Comparison of ENCODE assay signal across 21 mouse cellular contexts in genomic region chr19:5471846-5472245, GRCm38 (mm10). TPM values are rescaled to one million over a fixed set of nuclear protein-coding genes. Genes with fewer than 3 reads are reported as not detected.
A peak's percentile ranks its signal among the peaks of the same experiment; 100 is the strongest.
DNase-seq lines count a peak whose midpoint lies in the region; ATAC-seq and TF ChIP-seq lines count a peak whose summit lies in the region.
"Had no signal": no experiment of that assay in that cellular context is flagged by ENCODE, and none has a peak within 500 bp of the region (broad histone marks: within the 10 kb centered on the region; RNA-seq: fewer than 3 reads in every experiment).

No protein-coding gene starts in this region.

- peak overlapping the region; percentile 72 for H3K27ac ChIP-seq in embryonic fibroblast, embryonic 13.5 days (ENCODE audit: insufficient read depth, low read length)
- H3K27ac ChIP-seq in hindbrain, embryonic 10.5 days: no peak overlapping the region; the same call in 1 of the 2 replicates
- H3K27ac ChIP-seq: embryonic facial prominence, embryonic 12.5 days; forebrain, embryonic 12.5 days; hindbrain, embryonic 15.5 days had no signal

- TF ChIP-seq POLR2A in embryonic fibroblast, embryonic 13.5 days (IDR thresholded peaks at IDR 0.05; ENCODE audit: low read depth, low read length): no peak

- no peaks in the 10 kb centered on the region for H3K4me1 ChIP-seq in embryonic fibroblast, embryonic 13.5 days (ENCODE audit: control insufficient read depth, insufficient read depth, low read length)
- peaks cover 31% of the 10 kb centered on the region for H3K4me1 ChIP-seq in hindbrain, embryonic 10.5 days (replicated peaks)

- peaks cover 17% of the 10 kb centered on the region for H3K36me3 ChIP-seq in hindbrain, embryonic 10.5 days

- CTCF ChIA-PET in Patski (lab: Charles Lee): interaction anchor here (1.1 to 8.1 kb wide), 4 partner anchors 9 to 39 kb away, joined by 3 to 97 read pairs (median 13); partner anchors contain the start of genes Ccdc85b, Cfl1 and Mus81

- peak; percentile 23 for ATAC-seq in Patski
- ATAC-seq: CD4-positive, CD25-positive, alpha-beta regulatory T cell, adult 4 months; forebrain, embryonic 16.5 days; intestine, embryonic 16.5 days had no signal

- 55% methylated on average over 5 of the region's 5 CpGs for WGBS in hindbrain, embryonic 10.5 days

- H3K9me3 ChIP-seq in hindbrain, embryonic 10.5 days: no peaks in the 10 kb centered on the region
- H3K9me3 ChIP-seq: embryonic facial prominence, embryonic 12.5 days; forebrain, embryonic 12.5 days; G1E; heart, embryonic 12.5 days; hindbrain, embryonic 15.5 days had no signal

- no peak overlapping the region for H3K4me3 ChIP-seq in embryonic fibroblast, embryonic 13.5 days (ENCODE audit: insufficient read depth, low read length)
- no peak overlapping the region for H3K4me3 ChIP-seq in hindbrain, embryonic 10.5 days
- H3K4me3 ChIP-seq: embryonic facial prominence, embryonic 12.5 days; forebrain, embryonic 12.5 days; heart, embryonic 12.5 days; hindbrain, embryonic 15.5 days had no signal

- DNase-seq in retina, postnatal 1 day: peak; percentile 26
- DNase-seq in retina, embryonic 14.5 days (ENCODE audit: low spot score): no peak
- DNase-seq in Patski (ENCODE audit: low read depth, low spot score): no peak
- no peak for DNase-seq in thymus, postnatal 36 days
- DNase-seq in hindbrain, embryonic 10.5 days (ENCODE audit: low spot score): no peak
- DNase-seq: adrenal gland, adult 8-10 months; adrenal gland, postnatal 36 days; B cell, adult 2 months; cerebellum, adult 2 months; cerebellum, postnatal 10 days; embryo, embryonic 11 days; gastrocnemius, postnatal 25 days had no signal

- TF ChIP-seq CTCF in Patski (IDR thresholded peaks at IDR 0.05): no peak
- TF ChIP-seq CTCF in embryonic fibroblast, embryonic 13.5 days (IDR thresholded peaks at IDR 0.05; ENCODE audit: borderline replicate concordance, insufficient read depth, low read length): no peak

- in situ Hi-C loops in Patski (cut with MboI; ENCODE audit: low pct_unique_long_range_greater_than_20kb): no loop called here

- POLR2A ChIA-PET in Patski (lab: Charles Lee): interaction anchor here (0.6 to 8.9 kb wide), 5 partner anchors 12 to 108 kb away, joined by 3 to 135 read pairs (median 4); partner anchors contain the start of genes Cfl1, Fibp and Mus81

- no peaks in the 10 kb centered on the region for H3K27me3 ChIP-seq in Patski
- H3K27me3 ChIP-seq in hindbrain, embryonic 10.5 days (ENCODE audit: insufficient read depth, poor library complexity, severe bottlenecking): peaks cover 18% of the 10 kb centered on the region
- H3K27me3 ChIP-seq: embryonic facial prominence, embryonic 12.5 days; forebrain, embryonic 12.5 days; heart, embryonic 12.5 days; hindbrain, embryonic 15.5 days had no signal

RNA-seq across cellular contexts. Expression of gene Efemp2, which starts 1.9 kb away (rescaled TPM):
- polyA plus RNA-seq in Patski (2021): 451 TPM
- polyA plus RNA-seq in embryonic fibroblast, embryonic 13.5 days (2011; ENCODE audit: insufficient read length, low read depth, missing spikeins): 368 and 420 TPM in 2 replicates
- 62.7 and 71.3 TPM in 2 replicates for polyA plus RNA-seq in hindbrain, embryonic 10.5 days (2016; fragmentation: Nextera tagmentation; extraction: Ambion mirVana)

RNA-seq across cellular contexts. Expression of gene Ctsw, which starts 3.5 kb away (rescaled TPM):
- 0.42 TPM for polyA plus RNA-seq in Patski (2021)
- 0.76 and 1.0 TPM in 2 replicates for polyA plus RNA-seq in embryonic fibroblast, embryonic 13.5 days (2011; ENCODE audit: insufficient read length, low read depth, missing spikeins)
- polyA plus RNA-seq in hindbrain, embryonic 10.5 days (2016; fragmentation: Nextera tagmentation; extraction: Ambion mirVana): 2.0 and 3.0 TPM in 2 replicates
- polyA plus RNA-seq: G1E had no signal

RNA-seq across cellular contexts. Expression of gene Fibp, which starts 11.4 kb away (rescaled TPM):
- 92.2 TPM for polyA plus RNA-seq in Patski (2021)
- polyA plus RNA-seq in embryonic fibroblast, embryonic 13.5 days (2011; ENCODE audit: insufficient read length, low read depth, missing spikeins): 53.1 and 66.3 TPM in 2 replicates
- 99.5 and 122 TPM in 2 replicates for polyA plus RNA-seq in hindbrain, embryonic 10.5 days (2016; fragmentation: Nextera tagmentation; extraction: Ambion mirVana)

RNA-seq across cellular contexts. Expression of gene Ccdc85b, which starts 14.2 kb away (rescaled TPM):
- 16.8 TPM for polyA plus RNA-seq in Patski (2021)
- 3.0 and 5.2 TPM in 2 replicates for polyA plus RNA-seq in embryonic fibroblast, embryonic 13.5 days (2011; ENCODE audit: insufficient read length, low read depth, missing spikeins)
- polyA plus RNA-seq in hindbrain, embryonic 10.5 days (2016; fragmentation: Nextera tagmentation; extraction: Ambion mirVana): 6.9 and 8.6 TPM in 2 replicates

RNA-seq across cellular contexts. Expression of gene Mus81, which starts 16.4 kb away (rescaled TPM):
- 37.0 TPM for polyA plus RNA-seq in Patski (2021)
- 21.8 and 27.1 TPM in 2 replicates for polyA plus RNA-seq in embryonic fibroblast, embryonic 13.5 days (2011; ENCODE audit: insufficient read length, low read depth, missing spikeins)
- 43.7 and 51.4 TPM in 2 replicates for polyA plus RNA-seq in hindbrain, embryonic 10.5 days (2016; fragmentation: Nextera tagmentation; extraction: Ambion mirVana)
